Mouse (Mus musculus) brain, adult 10 weeks (tissue): Measurements from ENCODE around the gene Hbb-bh2. TPM values are rescaled to one million over a fixed set of nuclear protein-coding genes. Genes with fewer than 3 reads are reported as not detected.

Experiments
- polyA plus RNA-seq: library from polyadenylated mRNA; stranded (reverse); fragments of 350-450 nt; fragmentation: Illumina TruSeq; extraction: RNeasy Lipid Tissue Mini Kit (QIAGEN cat#74804); gene quantifications from one replicate; pipeline ENCODE4 v1.2.3, GENCODE M21; 2015; ENCODE audit warnings: low read depth, low replicate concordance

Hbb-bh2 gene
- not detected for polyA plus RNA-seq

GRCm38 (mm10) chr7:103840268-103840667 lies at the start of gene Hbb-bh2:
TSS of gene Hbb-bh2 (minus strand) at chr7:103840520.

DNA sequence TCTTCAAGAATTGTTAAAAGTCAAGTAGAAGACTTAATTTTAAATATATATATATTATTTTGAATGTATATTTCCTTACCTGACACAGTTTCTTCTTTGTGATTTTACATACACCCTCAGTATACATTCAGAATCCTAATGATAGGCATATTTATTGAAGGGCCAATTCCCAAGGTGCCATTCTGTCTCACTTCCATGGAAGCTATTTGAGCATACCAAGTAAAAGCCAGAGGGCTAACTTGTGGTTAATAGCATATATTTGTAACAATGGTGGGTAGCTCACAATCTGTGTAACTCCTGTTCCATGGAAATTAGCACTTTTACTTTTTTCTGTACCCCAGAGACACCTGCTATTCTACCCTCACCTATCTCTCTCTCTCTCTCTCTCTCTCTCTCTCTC lies 45.8 kb upstream of the Hbb-bh2 start, which contains the start of gene Olfr66:
TSS of gene Olfr66 (minus strand) at position 101 of the 400 bp plus-strand sequence.

GRCm38 (mm10) chr7:103853090-103853489 lies 12.8 kb upstream of the Hbb-bh2 start, which contains the start of gene Hbb-y:
TSS of gene Hbb-y (minus strand) at chr7:103853216.

DNA sequence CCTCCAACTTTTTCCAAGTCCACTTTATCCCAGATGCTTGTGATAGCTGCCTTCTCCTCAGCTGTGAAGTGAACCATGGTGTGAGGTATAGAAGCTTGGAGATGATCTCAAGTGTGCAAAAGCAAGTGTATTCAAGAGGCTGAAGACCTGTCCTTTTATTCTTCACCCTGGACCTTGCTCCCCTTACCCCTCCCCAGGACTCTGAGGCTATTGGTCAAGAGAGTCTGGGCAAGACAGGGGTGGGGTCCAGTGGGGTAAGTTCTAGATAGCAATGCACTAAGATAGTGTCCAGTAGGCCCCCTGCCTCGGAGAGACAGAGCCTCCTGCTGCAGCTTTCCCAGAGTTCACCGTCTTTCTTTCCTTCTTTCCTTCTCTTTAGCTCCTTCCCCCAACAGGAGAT lies 2.7 kb upstream of the Hbb-bh2 start, which contains the start of gene Hbb-bh1:
TSS of gene Hbb-bh1 (minus strand) at position 131 of the 400 bp plus-strand sequence.

GRCm38 (mm10) chr7:103827808-103828207 lies 12.5 kb downstream of the Hbb-bh2 start, which contains the start of gene Hbb-bs:
TSS of gene Hbb-bs (minus strand) at chr7:103828096.

DNA sequence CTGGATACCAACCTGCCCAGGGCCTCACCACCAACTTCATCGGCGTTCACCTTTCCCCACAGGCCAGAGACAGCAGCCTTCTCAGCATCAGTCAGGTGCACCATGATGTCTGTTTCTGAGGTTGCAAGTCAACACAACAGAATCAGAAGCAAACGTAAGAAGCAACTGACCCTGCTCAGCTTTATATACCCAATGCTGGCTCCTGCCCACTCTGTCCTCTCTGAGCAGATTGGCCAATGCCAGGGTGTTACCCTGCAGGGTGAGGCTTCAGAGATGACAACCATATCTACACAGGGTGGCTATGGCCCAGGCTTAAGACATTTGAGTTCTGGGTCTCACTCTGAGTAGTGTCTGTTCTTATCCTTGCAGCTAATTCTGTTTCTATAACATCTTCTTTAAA lies 26.6 kb downstream of the Hbb-bh2 start, which contains the start of gene Hbb-bt:
TSS of gene Hbb-bt (minus strand) at position 231 of the 400 bp plus-strand sequence.

DNA sequence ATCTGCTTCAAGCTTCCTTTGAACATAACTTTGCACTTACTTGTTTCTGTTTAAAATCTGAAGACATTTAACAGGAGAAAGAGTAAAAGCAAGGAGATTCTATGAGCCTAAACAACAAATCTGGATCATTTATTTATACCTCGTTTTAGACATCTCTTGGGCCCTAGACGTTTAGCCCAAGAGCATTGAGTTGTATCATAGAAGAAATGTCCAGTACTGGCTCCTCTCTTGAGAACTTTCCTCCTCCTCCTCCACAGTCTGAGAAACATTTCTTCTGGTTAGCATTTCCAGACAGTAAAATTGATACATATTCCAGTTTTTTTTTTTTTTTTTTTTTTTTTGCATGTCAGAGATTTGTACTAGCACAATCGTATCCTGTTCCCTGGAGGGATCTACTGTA lies 48.6 kb downstream of the Hbb-bh2 start, which contains the start of gene Olfr67:
TSS of gene Olfr67 (minus strand) at position 101 of the 400 bp plus-strand sequence.

Other genes with a start within 250 kb of the Hbb-bh2 start
- not detected for gene Olfr619, start 239.9 kb downstream of the Hbb-bh2 start, polyA plus RNA-seq
- gene Olfr620, start 228.0 kb downstream of the Hbb-bh2 start, polyA plus RNA-seq = not detected
- not detected for gene Olfr622, start 197.8 kb downstream of the Hbb-bh2 start, polyA plus RNA-seq
- gene Olfr623, start 176.8 kb downstream of the Hbb-bh2 start, polyA plus RNA-seq = not detected
- not detected for gene Olfr624, start 169.3 kb downstream of the Hbb-bh2 start, polyA plus RNA-seq
- not detected for gene Olfr625-ps1, start 157.8 kb downstream of the Hbb-bh2 start, polyA plus RNA-seq
- not detected for gene Olfr243, start 125.8 kb downstream of the Hbb-bh2 start, polyA plus RNA-seq
- gene Olfr628, start 110.1 kb downstream of the Hbb-bh2 start, polyA plus RNA-seq = not detected
- gene Olfr629, start 95.6 kb downstream of the Hbb-bh2 start, polyA plus RNA-seq = not detected
- not detected for gene Olfr630, start 83.2 kb downstream of the Hbb-bh2 start, polyA plus RNA-seq
- not detected for gene Olfr69, start 68.9 kb downstream of the Hbb-bh2 start, polyA plus RNA-seq
- not detected for gene Olfr68, start 60.8 kb downstream of the Hbb-bh2 start, polyA plus RNA-seq
- not detected for gene Olfr67, start 48.7 kb downstream of the Hbb-bh2 start, polyA plus RNA-seq
- 154 TPM for gene Hbb-bt, start 26.5 kb downstream of the Hbb-bh2 start, polyA plus RNA-seq
- gene Hbb-bs, start 12.4 kb downstream of the Hbb-bh2 start, polyA plus RNA-seq = 1,248 TPM
- not detected for gene Hbb-bh1, start 2.6 kb upstream of the Hbb-bh2 start, polyA plus RNA-seq
- gene Hbb-y, start 12.7 kb upstream of the Hbb-bh2 start, polyA plus RNA-seq = not detected
- not detected for gene Olfr66, start 45.7 kb upstream of the Hbb-bh2 start, polyA plus RNA-seq
- not detected for gene Olfr64, start 54.0 kb upstream of the Hbb-bh2 start, polyA plus RNA-seq
- not detected for gene Olfr65, start 63.0 kb upstream of the Hbb-bh2 start, polyA plus RNA-seq
- not detected for gene Olfr631, start 88.3 kb upstream of the Hbb-bh2 start, polyA plus RNA-seq
- not detected for gene Olfr632, start 93.8 kb upstream of the Hbb-bh2 start, polyA plus RNA-seq
- not detected for gene Olfr633, start 103.9 kb upstream of the Hbb-bh2 start, polyA plus RNA-seq
- not detected for gene Olfr635, start 130.6 kb upstream of the Hbb-bh2 start, polyA plus RNA-seq
- not detected for gene Olfr638, start 158.2 kb upstream of the Hbb-bh2 start, polyA plus RNA-seq
- gene Olfr639, start 176.8 kb upstream of the Hbb-bh2 start, polyA plus RNA-seq = not detected
- not detected for gene Olfr640, start 185.1 kb upstream of the Hbb-bh2 start, polyA plus RNA-seq
- not detected for gene Olfr641, start 194.9 kb upstream of the Hbb-bh2 start, polyA plus RNA-seq
- not detected for gene Olfr642, start 212.1 kb upstream of the Hbb-bh2 start, polyA plus RNA-seq
- gene 4930516K23Rik, start 220.9 kb upstream of the Hbb-bh2 start, polyA plus RNA-seq = not detected
- gene Olfr644, start 231.3 kb upstream of the Hbb-bh2 start, polyA plus RNA-seq = not detected
- gene Olfr645, start 244.9 kb upstream of the Hbb-bh2 start, polyA plus RNA-seq = not detected